In the genomic region with DNA sequence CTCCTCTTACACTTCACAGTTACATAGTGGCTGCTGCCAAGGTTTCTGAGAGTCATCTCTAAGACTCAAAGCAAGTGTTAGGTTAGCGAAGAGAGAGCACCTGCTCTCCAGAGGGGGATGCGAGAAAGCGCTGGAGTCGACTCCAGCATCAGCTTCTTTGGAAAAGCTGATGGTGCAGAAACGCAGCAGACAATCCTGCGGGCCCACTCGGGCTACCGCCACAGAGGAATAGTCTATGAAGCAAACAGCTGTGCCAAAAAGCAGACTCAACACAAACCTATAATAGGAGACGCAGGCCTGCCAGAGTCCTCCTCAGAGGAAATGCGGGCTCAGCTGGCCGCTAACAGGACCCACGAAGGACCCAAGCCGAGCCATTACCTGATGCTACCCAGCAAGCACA, we compare ENCODE assay signal across 15 mouse cellular contexts. TPM values are rescaled to one million over a fixed set of nuclear protein-coding genes. Genes with fewer than 3 reads are reported as not detected.
DNase-seq lines count a peak whose midpoint lies in the region; ATAC-seq lines count a peak whose summit lies in the region.
"Had no signal": no experiment of that assay in that cellular context is flagged by ENCODE, and none has a peak within 500 bp of the region (broad histone marks: within the 10 kb centered on the region; RNA-seq: fewer than 3 reads in every experiment).

No protein-coding gene starts in this region.

- peak; percentile 89 for ATAC-seq in frontal cortex, adult (ENCODE audit: low TSS enrichment)
- ATAC-seq in megakaryocyte progenitor cell, adult 5-6 weeks (replicated peaks; ENCODE audit: poor library complexity) = no peak
- ATAC-seq: CD4-positive, CD25-positive, alpha-beta regulatory T cell, adult 4 months had no signal

- DNase-seq in frontal cortex, postnatal 25 days (ENCODE audit: low spot score in 2 of 2) = no peak
- peak; percentile 30 for DNase-seq in layer of hippocampus, adult 9-11 months
- no peak for DNase-seq in layer of hippocampus, adult 18-20 months (ENCODE audit: low spot score in 2 of 2)
- DNase-seq in right cerebral cortex, adult 2 months (ENCODE audit: low spot score in 2 of 2) = peak; percentile 46 to 53
- DNase-seq in right cerebral cortex, postnatal 14 days = no peak
- no peak for DNase-seq in gastrocnemius, postnatal 25 days
- DNase-seq: adrenal gland, postnatal 36 days; gastrocnemius, postnatal 36 days; heart, postnatal 4 days; kidney, adult 8-10 months; kidney, postnatal 25 days; thymus, postnatal 36 days had no signal

RNA-seq across cellular contexts. Expression of a gene that starts 23.5 kb away (rescaled TPM):
- 10 to 100 TPM; 32.9 to 35.6 TPM for total RNA-seq in layer of hippocampus, adult 18-20 months (2021)
- total RNA-seq in megakaryocyte progenitor cell, adult 5-6 weeks (2015) = 0.62 and 2.8 TPM in 2 replicates
- total RNA-seq in megakaryocyte progenitor cell, adult 5-6 weeks (2017) = 0.51 and 3.7 TPM in 2 replicates
- under 1 TPM in 1 of 2 experiments, not detected in 1; 0.16 TPM for total RNA-seq in gastrocnemius, postnatal 25 days (2021)

Comparison
In these comparisons a context has a peak if more than half of its experiments do, and no peak if none do; other contexts are left out.
1. DNase-seq: peak in layer of hippocampus, adult 9-11 months (single experiment) and right cerebral cortex, adult 2 months (2 of 2); none in frontal cortex, postnatal 25 days (0 of 2), layer of hippocampus, adult 18-20 months (0 of 2), right cerebral cortex, postnatal 14 days (single experiment) and gastrocnemius, postnatal 25 days (single experiment).
2. RNA of a gene that starts 23.5 kb away (total RNA-seq): 32.9 to 35.6 TPM in layer of hippocampus, adult 18-20 months; 0.51 to 3.7 TPM in megakaryocyte progenitor cell, adult 5-6 weeks and 0.16 TPM in gastrocnemius, postnatal 25 days; every median in the first group is over 4 times any median in the second.